Mouse (Mus musculus): ENCODE measurements around the gene Hs3st3b1. TPM values are rescaled to one million over a fixed set of nuclear protein-coding genes. Genes with fewer than 3 reads are reported as not detected.

Gene Hs3st3b1
- polyA plus RNA-seq, 1 experiment from 2014 or later = 1.00 TPM

DNA sequence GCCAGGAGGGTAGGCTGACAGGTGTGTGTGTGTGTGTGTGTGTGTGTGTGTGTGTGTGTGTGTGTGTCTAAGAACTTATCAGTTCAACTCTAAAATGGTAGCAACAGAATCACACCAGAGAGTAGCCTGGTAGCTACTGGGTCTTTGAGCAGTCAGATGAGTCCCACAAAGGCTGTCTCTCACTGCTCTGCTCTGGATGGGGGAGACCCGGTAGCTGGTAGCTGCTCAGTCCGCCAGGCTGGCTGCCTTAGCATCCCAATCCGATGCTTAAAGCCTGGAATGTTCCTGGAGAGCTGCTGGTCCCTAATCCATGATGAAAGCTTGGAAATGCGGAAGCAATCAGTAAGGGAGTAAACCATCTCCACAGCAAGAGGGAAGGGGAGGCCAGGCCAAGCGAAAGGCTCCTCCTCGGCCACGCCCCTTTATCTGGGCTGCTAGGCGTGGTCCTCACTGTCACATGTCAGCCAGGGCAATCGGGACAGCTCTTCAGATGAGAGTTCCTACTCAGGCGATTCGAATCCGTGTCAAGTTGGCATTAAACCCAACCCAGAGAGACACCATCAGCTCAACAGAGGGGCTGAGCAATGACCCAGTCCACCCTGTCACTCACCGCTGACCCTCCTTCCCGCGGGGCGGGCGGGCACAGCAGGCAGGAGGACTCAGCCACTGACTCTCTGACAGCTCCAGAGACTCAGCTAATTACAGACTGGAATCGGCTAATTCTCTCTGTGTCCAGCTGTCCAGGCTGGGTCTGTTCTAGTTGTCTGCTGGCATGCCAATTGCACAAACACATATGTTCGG, 29.9 kb upstream of the Hs3st3b1 start:
- peak overlapping the region; percentile 20; the same call in 1 of the 2 replicates for H3K27ac ChIP-seq
- no peaks in the 10 kb centered on the region for H3K9me3 ChIP-seq
- 7% methylated on average over 19 of the region's 19 CpGs for WGBS
- H3K4me1 ChIP-seq = peaks cover 16% of the 10 kb centered on the region
- H3K4me2 ChIP-seq = peak overlapping the region; percentile 53
- H3K27me3 ChIP-seq = peaks cover 20% of the 10 kb centered on the region
- no peaks in the 10 kb centered on the region for H3K36me3 ChIP-seq
- ATAC-seq (ENCODE audit: borderline replicate concordance, extremely low read depth, low FRiP score, low TSS enrichment) = peak; percentile 88
- H3K4me3 ChIP-seq = peak overlapping the region; percentile 23
- no peak overlapping the region for H3K9ac ChIP-seq

DNA sequence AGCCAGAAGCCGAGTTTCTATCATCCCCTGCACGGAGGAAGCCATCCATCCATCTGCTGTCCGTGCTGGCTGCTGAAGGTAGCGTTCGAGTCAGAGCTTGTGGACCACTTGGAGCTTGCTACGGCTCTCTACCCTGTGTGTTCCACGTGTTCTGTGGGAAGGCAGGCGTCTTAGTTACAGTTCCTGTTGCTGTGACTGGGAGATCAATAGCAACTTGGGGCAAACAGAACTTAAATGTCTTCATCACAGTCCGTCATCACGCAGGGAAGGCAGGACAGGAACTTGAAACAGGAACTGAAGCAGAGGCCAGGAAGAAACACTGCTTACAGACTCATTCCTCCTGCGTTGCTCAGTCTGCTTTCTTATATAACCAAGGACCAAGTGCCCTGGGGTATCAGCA, 26.3 kb upstream of the Hs3st3b1 start:
- no peaks in the 10 kb centered on the region for H3K9me3 ChIP-seq
- no peak overlapping the region for H3K27ac ChIP-seq
- H3K9ac ChIP-seq = no peak overlapping the region
- peaks cover 24% of the 10 kb centered on the region for H3K27me3 ChIP-seq
- no peak overlapping the region for H3K4me3 ChIP-seq
- peaks cover 16% of the 10 kb centered on the region for H3K4me1 ChIP-seq
- no peak overlapping the region for H3K4me2 ChIP-seq
- ATAC-seq (ENCODE audit: borderline replicate concordance, extremely low read depth, low FRiP score, low TSS enrichment) = no peak
- no peaks in the 10 kb centered on the region for H3K36me3 ChIP-seq
- WGBS = 80% methylated on average over 11 of the region's 11 CpGs

DNA sequence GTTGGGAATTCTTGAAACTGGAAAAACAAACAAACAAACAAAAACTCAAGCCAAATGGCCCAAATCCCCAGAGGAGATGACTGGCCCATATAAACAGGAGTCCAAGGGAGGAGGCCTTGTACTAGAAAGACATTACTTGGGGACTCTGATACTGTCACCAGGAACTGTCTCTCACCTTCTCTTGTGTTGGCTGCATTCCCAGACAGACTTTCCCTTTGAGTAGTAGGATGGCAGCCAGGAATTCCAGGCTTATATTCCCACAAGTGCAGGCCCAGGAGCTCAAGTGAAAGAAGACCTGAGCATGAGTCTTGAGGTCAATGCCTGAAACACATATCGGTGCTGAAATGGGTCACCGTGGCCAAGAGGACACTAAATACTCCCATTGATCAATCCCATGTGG, 24.9 kb upstream of the Hs3st3b1 start:
- Histone ChIP-seq H3K4me1 (peaks cover 3% of the 10 kb centered on the region), H3K9me3 (no peaks in the 10 kb centered on the region), H3K9ac (no peak overlapping the region), H3K4me3 (no peak overlapping the region), H3K4me2 (no peak overlapping the region), H3K27me3 (peaks cover 24% of the 10 kb centered on the region), H3K27ac (no peak overlapping the region), H3K36me3 (no peaks in the 10 kb centered on the region)
- WGBS = 78% methylated on average over 2 of the region's 2 CpGs
- ATAC-seq (ENCODE audit: borderline replicate concordance, extremely low read depth, low FRiP score, low TSS enrichment) = no peak

DNA sequence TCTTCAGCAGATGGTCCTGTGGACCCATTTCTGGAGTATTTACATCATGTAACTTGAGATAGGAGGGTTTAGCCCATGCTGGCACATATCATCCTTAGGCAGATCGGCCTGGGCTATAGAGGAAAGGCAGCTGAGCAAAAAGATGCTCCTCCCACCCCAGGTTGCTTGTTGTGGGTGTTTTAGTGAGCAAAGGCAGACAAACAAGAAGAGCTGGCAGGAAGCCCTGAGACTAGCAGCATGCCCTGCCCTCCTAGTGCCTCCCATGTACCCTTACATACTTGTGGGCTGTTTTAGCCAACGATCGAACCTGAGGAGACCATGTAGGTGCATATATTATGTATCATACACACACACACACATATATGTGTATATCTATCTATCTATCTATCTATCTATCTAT, 21.9 kb upstream of the Hs3st3b1 start:
- Histone ChIP-seq H3K36me3 (no peaks in the 10 kb centered on the region), H3K9me3 (no peaks in the 10 kb centered on the region), H3K4me1 (no peaks in the 10 kb centered on the region), H3K4me2 (no peak overlapping the region), H3K27ac (no peak overlapping the region), H3K27me3 (peaks cover 5% of the 10 kb centered on the region; the same call in 1 of the 2 replicates), H3K9ac (no peak overlapping the region), H3K4me3 (no peak overlapping the region)
- WGBS = 82% methylated on average over 3 of the region's 3 CpGs
- ATAC-seq (ENCODE audit: borderline replicate concordance, extremely low read depth, low FRiP score, low TSS enrichment) = no peak

DNA sequence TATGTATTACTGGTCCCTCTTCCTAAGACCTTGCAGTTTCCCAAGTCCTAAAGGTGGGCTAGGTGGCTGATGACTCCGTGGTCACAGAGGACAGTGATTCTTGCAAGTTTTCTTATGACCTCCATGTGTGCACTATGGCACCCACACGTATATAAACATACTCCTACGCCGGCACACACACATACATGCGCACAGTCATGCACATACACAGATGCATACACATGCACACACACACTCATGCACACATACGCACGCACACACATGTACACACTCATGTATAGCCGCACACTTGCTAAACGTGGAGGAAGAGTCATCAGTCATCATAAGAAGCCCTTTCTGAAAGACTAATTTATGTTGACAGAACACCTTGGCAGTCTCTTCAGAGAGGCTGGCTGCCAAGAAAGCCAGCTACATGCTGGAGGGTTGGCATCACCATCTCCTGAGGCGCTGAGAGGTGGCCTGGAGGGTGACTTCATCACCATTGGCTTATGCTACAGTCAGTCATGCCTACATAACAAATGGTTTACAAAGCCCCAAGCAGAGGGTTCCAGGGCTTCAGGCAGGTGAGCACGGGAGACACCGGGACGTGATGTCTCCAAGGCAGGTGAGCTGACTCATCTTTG, 21.3 kb upstream of the Hs3st3b1 start:
- Histone ChIP-seq H3K4me2 (no peak overlapping the region), H3K9ac (no peak overlapping the region), H3K4me1 (no peaks in the 10 kb centered on the region), H3K27me3 (peaks cover 5% of the 10 kb centered on the region; the same call in 1 of the 2 replicates), H3K9me3 (no peaks in the 10 kb centered on the region), H3K36me3 (no peaks in the 10 kb centered on the region), H3K4me3 (no peak overlapping the region), H3K27ac (no peak overlapping the region)
- no peak for ATAC-seq (ENCODE audit: borderline replicate concordance, extremely low read depth, low FRiP score, low TSS enrichment)
- WGBS = 87% methylated on average over 13 of the region's 13 CpGs

DNA sequence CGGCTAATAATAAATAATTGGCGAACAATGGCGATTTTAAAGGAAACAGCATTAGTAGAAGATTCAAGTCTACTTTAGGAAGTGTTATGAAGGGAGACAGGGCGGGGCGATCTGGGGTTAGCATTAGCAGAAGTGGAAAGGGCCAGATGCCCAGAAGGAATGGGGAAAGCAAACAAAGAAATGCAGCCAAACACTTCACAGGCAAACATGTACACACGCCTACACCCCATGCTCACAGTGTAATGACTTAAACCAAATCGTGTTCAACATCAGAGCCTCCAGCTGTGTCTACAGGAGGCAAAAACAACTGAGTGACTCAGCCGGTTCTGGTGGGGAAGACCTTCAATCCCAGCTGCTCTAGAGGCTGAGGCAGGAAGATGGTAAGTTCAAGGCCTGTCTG, 20.1 kb upstream of the Hs3st3b1 start:
- Histone ChIP-seq H3K27ac (no peak overlapping the region), H3K9me3 (no peaks in the 10 kb centered on the region), H3K9ac (no peak overlapping the region), H3K4me2 (no peak overlapping the region), H3K27me3 (peaks cover 5% of the 10 kb centered on the region), H3K4me1 (no peaks in the 10 kb centered on the region), H3K4me3 (no peak overlapping the region), H3K36me3 (no peaks in the 10 kb centered on the region)
- no peak for ATAC-seq (ENCODE audit: borderline replicate concordance, extremely low read depth, low FRiP score, low TSS enrichment)
- 70% methylated on average over 8 of the region's 8 CpGs for WGBS

DNA sequence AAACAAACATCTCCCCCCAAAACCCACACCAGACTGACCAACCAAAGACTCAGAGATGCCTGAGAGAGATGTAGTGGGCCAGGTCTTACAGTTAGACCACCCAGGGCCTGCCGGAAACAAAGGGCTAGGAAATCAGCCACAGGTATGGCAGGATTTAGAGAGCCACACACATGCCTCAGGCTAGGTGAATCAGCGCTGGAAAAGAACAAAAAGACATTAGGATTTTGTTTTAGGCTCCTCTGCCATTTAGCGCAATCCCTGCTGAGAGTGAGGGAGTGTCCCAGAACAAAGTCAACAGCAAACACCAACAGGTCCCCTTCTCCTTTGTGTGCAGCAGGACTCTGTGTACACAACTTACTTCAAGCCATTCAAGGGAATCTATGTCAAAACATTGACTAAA, 14.6 kb upstream of the Hs3st3b1 start:
- no peak for ATAC-seq (ENCODE audit: borderline replicate concordance, extremely low read depth, low FRiP score, low TSS enrichment)
- Histone ChIP-seq H3K27me3 (peaks cover 9% of the 10 kb centered on the region), H3K36me3 (no peaks in the 10 kb centered on the region), H3K27ac (no peak overlapping the region), H3K4me1 (no peaks in the 10 kb centered on the region), H3K9me3 (no peaks in the 10 kb centered on the region), H3K4me2 (no peak overlapping the region), H3K4me3 (no peak overlapping the region), H3K9ac (no peak overlapping the region)
- 34% methylated on average over 3 of the region's 3 CpGs for WGBS

DNA sequence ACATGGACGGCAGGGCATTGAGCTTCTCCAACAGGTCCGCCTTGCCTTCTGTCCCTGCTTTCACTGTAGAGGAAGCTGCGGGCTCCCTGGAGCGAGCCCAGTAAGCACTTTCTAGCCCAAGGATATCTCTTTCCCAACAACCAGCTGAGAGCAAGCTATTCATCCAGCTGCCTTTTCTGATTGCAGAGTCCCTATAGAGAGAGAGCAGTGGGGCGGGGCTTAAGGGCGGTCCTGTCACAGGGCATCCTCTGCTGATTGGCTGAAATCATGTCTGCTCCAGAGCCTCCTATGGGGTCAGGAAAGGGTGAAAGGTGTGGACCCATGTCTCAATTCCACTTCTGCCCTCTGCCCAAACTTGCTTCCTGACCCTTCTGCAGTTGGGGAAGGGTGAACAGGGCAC, 4.8 kb upstream of the Hs3st3b1 start:
- H3K36me3 ChIP-seq = no peaks in the 10 kb centered on the region
- no peaks in the 10 kb centered on the region for H3K9me3 ChIP-seq
- WGBS = 85% methylated on average over 6 of the region's 6 CpGs
- H3K4me3 ChIP-seq = no peak overlapping the region
- no peak for ATAC-seq (ENCODE audit: borderline replicate concordance, extremely low read depth, low FRiP score, low TSS enrichment)
- no peak overlapping the region for H3K9ac ChIP-seq
- no peak overlapping the region for H3K4me2 ChIP-seq
- H3K4me1 ChIP-seq = peaks cover 30% of the 10 kb centered on the region
- peaks cover 67% of the 10 kb centered on the region for H3K27me3 ChIP-seq
- H3K27ac ChIP-seq = no peak overlapping the region

DNA sequence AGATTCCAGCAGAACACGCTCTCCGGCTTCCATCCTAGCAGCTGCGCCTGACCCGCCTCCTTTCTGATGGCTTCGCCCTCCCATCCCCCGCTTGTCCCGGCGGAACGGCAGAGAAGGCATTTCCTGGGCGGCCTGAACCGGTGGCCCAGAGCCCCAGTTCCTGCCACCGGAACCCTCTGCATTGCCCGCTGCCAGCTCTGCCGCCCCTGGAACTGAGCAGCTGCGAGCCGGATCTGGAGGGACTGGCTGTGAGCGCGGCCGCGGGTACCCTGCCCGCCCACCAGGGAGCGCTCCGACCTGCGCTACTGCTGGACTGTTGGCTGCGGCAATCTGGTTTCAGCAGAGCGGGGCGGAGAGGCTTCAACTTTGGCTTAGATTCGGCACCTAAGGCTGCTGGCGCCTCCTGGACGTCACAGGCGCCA, 3.1 kb upstream of the Hs3st3b1 start:
- Histone ChIP-seq H3K4me3 (peak overlapping the region; percentile 39), H3K36me3 (no peaks in the 10 kb centered on the region), H3K27me3 (peaks cover 85% of the 10 kb centered on the region), H3K4me1 (peaks cover 45% of the 10 kb centered on the region), H3K4me2 (peak overlapping the region; percentile 70), H3K27ac (no peak overlapping the region), H3K9ac (peak overlapping the region; percentile 22), H3K9me3 (no peaks in the 10 kb centered on the region)
- under 1% methylated on average over 31 of the region's 31 CpGs for WGBS
- ATAC-seq (ENCODE audit: borderline replicate concordance, extremely low read depth, low FRiP score, low TSS enrichment) = no peak

DNA sequence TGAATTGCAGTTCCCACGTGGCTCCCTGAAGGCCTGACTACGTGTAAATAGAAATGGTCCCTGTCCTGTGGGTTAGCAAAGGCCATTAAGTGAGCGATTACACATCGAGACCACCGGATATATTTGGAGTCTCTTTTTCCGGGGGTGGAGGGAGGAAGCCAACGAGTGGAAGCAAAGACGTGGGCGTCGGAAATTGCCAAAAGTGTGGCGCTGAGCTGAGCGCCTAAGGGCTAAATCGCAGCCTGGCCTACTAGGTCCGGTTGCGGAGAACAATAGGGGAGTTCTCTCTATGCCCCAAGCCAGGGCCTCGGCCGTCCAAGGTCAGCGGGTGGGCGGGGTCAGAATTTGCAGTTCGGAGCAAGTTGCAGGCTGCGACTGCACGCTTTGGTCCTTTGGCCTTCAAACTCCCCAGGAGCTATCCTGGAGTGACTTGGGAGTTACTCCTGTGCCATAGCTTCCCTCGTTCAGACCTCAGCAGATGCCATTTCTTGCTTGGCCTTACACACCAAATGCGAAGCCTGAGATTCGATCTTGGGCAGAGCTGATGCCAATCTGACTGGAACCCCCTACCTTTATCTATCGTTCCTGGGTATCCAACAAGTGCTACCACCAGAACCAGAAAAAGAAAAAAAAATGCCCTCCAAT, 2.3 kb upstream of the Hs3st3b1 start:
- peak overlapping the region; percentile 23; the same call in 1 of the 2 replicates for H3K4me3 ChIP-seq
- no peaks in the 10 kb centered on the region for H3K9me3 ChIP-seq
- peaks cover 87% of the 10 kb centered on the region for H3K27me3 ChIP-seq
- peak overlapping the region; percentile 70 for H3K4me2 ChIP-seq
- ATAC-seq (ENCODE audit: borderline replicate concordance, extremely low read depth, low FRiP score, low TSS enrichment) = no peak
- H3K9ac ChIP-seq = no peak overlapping the region
- H3K27ac ChIP-seq = no peak overlapping the region
- WGBS = 8% methylated on average over 26 of the region's 26 CpGs
- no peaks in the 10 kb centered on the region for H3K36me3 ChIP-seq
- H3K4me1 ChIP-seq = peaks cover 52% of the 10 kb centered on the region

DNA sequence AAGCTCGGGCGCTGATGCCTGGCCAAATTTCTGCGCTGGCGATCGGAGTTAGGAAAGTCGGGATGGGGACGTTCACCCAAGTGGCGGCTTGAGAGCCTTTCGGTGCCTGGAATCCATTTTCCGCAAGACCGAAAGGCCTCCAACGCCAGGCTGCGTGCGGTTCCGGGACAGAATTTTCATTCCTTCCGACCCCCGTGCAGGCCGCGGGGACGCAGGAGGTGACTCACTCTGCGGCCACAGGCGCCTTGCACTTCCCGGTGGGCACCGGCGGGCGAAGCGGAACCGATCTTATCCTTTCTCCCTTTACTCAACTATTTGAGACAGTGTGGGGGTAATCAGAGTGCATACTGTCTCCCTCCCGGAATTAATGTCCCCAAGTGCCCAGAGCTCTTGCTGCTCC, 1.3 kb upstream of the Hs3st3b1 start:
- Histone ChIP-seq H3K27ac (no peak overlapping the region), H3K4me2 (peak overlapping the region; percentile 70), H3K9me3 (no peaks in the 10 kb centered on the region), H3K4me1 (peaks cover 60% of the 10 kb centered on the region), H3K36me3 (no peaks in the 10 kb centered on the region), H3K9ac (no peak overlapping the region), H3K4me3 (peak overlapping the region; percentile 23), H3K27me3 (peaks cover 96% of the 10 kb centered on the region)
- 3% methylated on average over 29 of the region's 29 CpGs for WGBS
- no peak for ATAC-seq (ENCODE audit: borderline replicate concordance, extremely low read depth, low FRiP score, low TSS enrichment)

All from lung, embryonic 15.5 days (tissue).